Mouse (Mus musculus) forebrain, embryonic 14.5 days (tissue): ENCODE measurements at regions not wholly inside any gene's neighbourhood (a gene's known extent, or its start where the extent isn't known, plus 50 kb on each side); places are given as distances from the start of the nearest gene placed in this dataset.

Source experiments
- ATAC-seq: fragments of 200-750 bp; cut with Nextera tagmentation; 2 replicates; pipeline ENCODE4 v1.8.0; 2017; ENCODE audit warnings: mild to moderate bottlenecking, moderate library complexity
- DNase-seq: peaks from one replicate; pipeline ENCODE4 v3.0.0-alpha.2; 2015; ENCODE audit warnings: low spot score
- H3K27ac ChIP-seq: fragments of 300-500 bp; sonication (generic); 2 replicates; pipeline ENCODE4 v1.5.1; 2014; ENCODE audit warnings: low read depth, mild to moderate bottlenecking, control low read depth, low read length, moderate library complexity
- H3K27me3 ChIP-seq: fragments of 300-500 bp; sonication (generic); replicated peaks from 2 replicates; pipeline ENCODE4 v1.6.1; 2014; ENCODE audit warnings: low read length, control low read depth, mixed read lengths; ENCODE audit not compliant: control insufficient read depth, insufficient read depth
- H3K36me3 ChIP-seq: fragments of 300-500 bp; sonication (generic); 2 replicates; pipeline ENCODE4 v1.6.1; 2014; ENCODE audit warnings: low read length, control low read depth; ENCODE audit not compliant: control insufficient read depth, insufficient read depth
- H3K4me1 ChIP-seq: fragments of 300-500 bp; sonication (generic); 2 replicates; pipeline ENCODE4 v1.6.1; 2014; ENCODE audit warnings: antibody characterized with exemption, low read length, control low read depth; ENCODE audit not compliant: control insufficient read depth, insufficient read depth
- H3K4me2 ChIP-seq: fragments of 300-500 bp; sonication (generic); 2 replicates; pipeline ENCODE4 v1.6.1; 2014; ENCODE audit warnings: mild to moderate bottlenecking, control low read depth, low read length
- H3K4me3 ChIP-seq: fragments of 300-500 bp; sonication (generic); 2 replicates; pipeline ENCODE4 v1.5.1; 2014; ENCODE audit warnings: low read depth, low read length, control low read depth
- H3K9ac ChIP-seq: fragments of 300-500 bp; sonication (generic); 2 replicates; pipeline ENCODE4 v1.6.1; 2014; ENCODE audit warnings: mild to moderate bottlenecking, low read length, control low read depth, moderate library complexity
- H3K9me3 ChIP-seq: fragments of 300-500 bp; sonication (generic); replicated peaks from 2 replicates; pipeline ENCODE4 v1.6.1; 2016; ENCODE audit warnings: low read length, control low read depth, mixed read lengths; ENCODE audit not compliant: control insufficient read depth
- WGBS: fragments of 180-500 bp; shearing (Covaris S2); extraction: QIAGEN DNeasy Blood & Tissue Kit; methylation state at CpG from one replicate; pipeline ENCODE4 v1.1.7; 2014; 5-methylcytosine and 5-hydroxymethylcytosine counted together

- no peak overlapping the region for H3K4me2 ChIP-seq
- no peaks in the 10 kb centered on the region for H3K9me3 ChIP-seq
- WGBS: 71% methylated on average over 4 of the region's 4 CpGs
- H3K4me1 ChIP-seq: no peaks in the 10 kb centered on the region
- DNase-seq (peak; percentile 45), ATAC-seq (no peak)
- no peaks in the 10 kb centered on the region for H3K36me3 ChIP-seq
- H3K4me3 ChIP-seq: no peak overlapping the region
- no peak overlapping the region for H3K9ac ChIP-seq
- H3K27ac ChIP-seq: no peak overlapping the region
- no peaks in the 10 kb centered on the region for H3K27me3 ChIP-seq
Observed at GRCm38 (mm10) chr10:87676041-87676672, 154.6 kb downstream of the Pah start.

DNA sequence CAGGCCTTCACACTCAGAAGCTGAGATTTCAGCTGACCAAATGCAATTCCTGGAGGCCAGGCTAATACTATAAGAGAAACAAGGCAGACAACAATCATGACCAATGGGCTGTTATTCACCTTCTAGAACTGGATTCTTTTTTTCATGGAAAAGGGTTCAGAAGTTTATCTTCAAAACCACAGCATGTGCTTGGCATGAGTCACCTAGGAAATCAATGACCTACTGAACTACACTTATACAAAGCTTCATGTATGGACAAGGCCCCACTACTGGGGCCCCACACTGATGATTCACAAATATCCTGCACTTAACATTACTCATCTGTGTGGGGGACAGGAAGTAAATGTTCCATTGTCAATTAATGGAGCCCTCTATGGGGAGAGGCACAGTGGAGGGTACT, 157.4 kb downstream of the Pah start:
- Histone ChIP-seq H3K4me3 (no peak overlapping the region), H3K36me3 (no peaks in the 10 kb centered on the region), H3K9ac (no peak overlapping the region), H3K4me1 (no peaks in the 10 kb centered on the region), H3K4me2 (no peak overlapping the region), H3K27ac (no peak overlapping the region), H3K27me3 (no peaks in the 10 kb centered on the region), H3K9me3 (no peaks in the 10 kb centered on the region)
- ATAC-seq (no peak), DNase-seq (no peak)

GRCm38 (mm10) chr10:87686311-87686710, 164.7 kb downstream of the Pah start:
- Histone ChIP-seq H3K9ac (no peak overlapping the region), H3K27ac (no peak overlapping the region), H3K27me3 (no peaks in the 10 kb centered on the region), H3K4me2 (no peak overlapping the region), H3K4me1 (no peaks in the 10 kb centered on the region), H3K36me3 (no peaks in the 10 kb centered on the region), H3K4me3 (no peak overlapping the region), H3K9me3 (no peaks in the 10 kb centered on the region)
- 69% methylated on average over 4 of the region's 4 CpGs for WGBS
- DNase-seq (no peak), ATAC-seq (no peak)

- Histone ChIP-seq H3K4me2 (no peak overlapping the region), H3K36me3 (no peaks in the 10 kb centered on the region), H3K27me3 (no peaks in the 10 kb centered on the region), H3K4me1 (no peaks in the 10 kb centered on the region), H3K4me3 (no peak overlapping the region), H3K9ac (no peak overlapping the region), H3K9me3 (no peaks in the 10 kb centered on the region), H3K27ac (no peak overlapping the region)
- 80% methylated on average over 2 of the region's 2 CpGs for whole genome bisulfite sequencing
- no peak for ATAC-seq
- DNase-seq: no peak
Observed at GRCm38 (mm10) chr10:87686785-87687184, 165.2 kb downstream of the Pah start.

DNA sequence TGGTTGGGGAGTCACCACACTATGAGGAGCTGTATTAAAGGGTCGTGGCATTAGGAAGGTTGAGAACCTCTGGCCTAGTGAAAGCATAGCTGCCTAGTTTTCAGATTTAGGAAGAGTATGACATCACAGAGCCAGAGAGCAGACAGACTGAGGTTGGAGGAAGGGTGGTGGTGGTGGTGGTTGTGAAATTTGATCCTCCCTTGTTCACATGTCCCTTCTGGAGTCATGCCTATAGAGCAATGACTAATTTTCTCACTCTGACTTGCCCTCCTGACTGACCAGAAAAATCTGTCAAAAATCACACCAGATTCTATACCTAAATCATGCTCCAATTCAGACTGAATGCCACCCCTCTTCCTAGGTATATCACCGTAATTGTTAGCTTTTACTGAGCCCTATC, 166.2 kb downstream of the Pah start:
- no peaks in the 10 kb centered on the region for H3K36me3 ChIP-seq
- no peaks in the 10 kb centered on the region for H3K27me3 ChIP-seq
- no peak overlapping the region for H3K9ac ChIP-seq
- H3K27ac ChIP-seq: no peak overlapping the region
- H3K4me1 ChIP-seq: no peaks in the 10 kb centered on the region
- no peaks in the 10 kb centered on the region for H3K9me3 ChIP-seq
- DNase-seq: no peak
- H3K4me3 ChIP-seq: no peak overlapping the region
- no peak overlapping the region for H3K4me2 ChIP-seq
- ATAC-seq: no peak
- WGBS: 84% methylated on average over 2 of the region's 2 CpGs

DNA sequence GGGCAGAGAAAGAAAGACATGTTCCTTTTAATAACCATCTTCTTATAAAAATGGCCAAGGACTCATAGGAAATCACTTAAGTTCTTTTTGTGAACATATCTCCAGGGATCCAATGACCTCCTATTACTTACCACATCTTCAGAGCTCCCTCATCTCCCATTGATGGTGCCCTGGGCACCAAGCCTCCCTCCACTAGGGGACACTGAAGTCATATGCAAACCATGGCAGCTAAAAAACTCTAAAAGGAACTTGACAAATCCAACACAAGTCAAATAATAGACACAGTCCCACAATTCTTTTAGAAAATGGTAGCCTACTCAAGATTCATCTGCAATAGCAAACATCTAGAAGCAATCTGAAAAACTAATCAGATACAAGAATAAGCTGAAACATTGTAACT, 167.2 kb upstream of the Igf1 start:
- no peak for ATAC-seq
- H3K27ac ChIP-seq: no peak overlapping the region
- H3K9ac ChIP-seq: no peak overlapping the region
- no peak overlapping the region for H3K4me3 ChIP-seq
- no peaks in the 10 kb centered on the region for H3K36me3 ChIP-seq
- DNase-seq: no peak
- no peaks in the 10 kb centered on the region for H3K4me1 ChIP-seq
- no peaks in the 10 kb centered on the region for H3K27me3 ChIP-seq
- no peak overlapping the region for H3K4me2 ChIP-seq
- H3K9me3 ChIP-seq: no peaks in the 10 kb centered on the region

GRCm38 (mm10) chr10:87696485-87696884, 161.6 kb upstream of the Igf1 start:
- Histone ChIP-seq H3K9ac (no peak overlapping the region), H3K36me3 (no peaks in the 10 kb centered on the region), H3K4me2 (no peak overlapping the region), H3K4me3 (no peak overlapping the region), H3K9me3 (no peaks in the 10 kb centered on the region), H3K4me1 (no peaks in the 10 kb centered on the region), H3K27ac (no peak overlapping the region), H3K27me3 (no peaks in the 10 kb centered on the region)
- WGBS: 84% methylated on average over 4 of the region's 4 CpGs
- DNase-seq: no peak
- ATAC-seq: no peak

DNA sequence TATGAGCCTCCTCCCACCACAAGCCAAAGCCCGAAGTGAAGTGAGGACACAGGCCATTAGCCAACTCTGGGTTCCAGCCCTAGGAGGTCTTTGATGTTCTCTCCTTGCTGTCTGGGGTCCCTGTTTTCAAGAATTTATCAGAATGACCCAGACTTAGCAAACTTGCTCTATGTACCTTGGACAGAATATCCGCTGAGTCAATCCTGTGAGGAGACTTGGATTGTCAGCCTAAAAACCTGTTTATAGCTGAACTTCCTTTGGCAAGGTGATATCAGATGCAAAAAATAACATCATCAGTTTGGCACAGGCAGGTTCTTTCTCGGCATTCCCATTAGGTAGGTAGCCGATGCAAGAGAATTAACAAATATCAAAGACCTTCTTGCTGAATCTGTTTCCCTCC, 146.9 kb upstream of the Igf1 start:
- ATAC-seq: no peak
- WGBS: 88% methylated on average over 4 of the region's 4 CpGs
- H3K27me3 ChIP-seq: no peaks in the 10 kb centered on the region

GRCm38 (mm10) chr10:87711798-87712197, 146.3 kb upstream of the Igf1 start:
- WGBS: 56% methylated on average over 3 of the region's 3 CpGs
- ATAC-seq (no peak), DNase-seq (peak; percentile 5)
- H3K4me2 ChIP-seq: no peak overlapping the region
- no peaks in the 10 kb centered on the region for H3K36me3 ChIP-seq
- H3K27ac ChIP-seq: no peak overlapping the region
- peaks cover 3% of the 10 kb centered on the region; the same call in 1 of the 2 replicates for H3K4me1 ChIP-seq
- H3K9ac ChIP-seq: no peak overlapping the region
- H3K27me3 ChIP-seq: no peaks in the 10 kb centered on the region
- no peak overlapping the region for H3K4me3 ChIP-seq
- H3K9me3 ChIP-seq: no peaks in the 10 kb centered on the region

More for the DNA sequence above, 146.9 kb upstream of the Igf1 start:
- DNase-seq: no peak
- Histone ChIP-seq H3K4me1 (peaks cover 3% of the 10 kb centered on the region; the same call in 1 of the 2 replicates), H3K9me3 (no peaks in the 10 kb centered on the region), H3K27ac (no peak overlapping the region), H3K4me2 (no peak overlapping the region), H3K36me3 (no peaks in the 10 kb centered on the region), H3K4me3 (no peak overlapping the region), H3K9ac (no peak overlapping the region)
